Mouse (Mus musculus) small intestine, adult 2 months (tissue): ENCODE measurements around the gene Vmn1r103. TPM values are rescaled to one million over a fixed set of nuclear protein-coding genes. Genes with fewer than 3 reads are reported as not detected.
"Not testable (repeated sequence)": the region's sequence is repeated elsewhere in the genome, so short reads cannot be mapped to it uniquely, and the experiment has no call there.

Experiments
- H3K27ac ChIP-seq: fragments of 200-500 bp; 2 replicates; pipeline ENCODE4 v1.5.1; 2012; ENCODE audit warnings: low read depth, low read length, control low read depth, inconsistent platforms; ENCODE audit not compliant: insufficient read depth
- H3K27me3 ChIP-seq: fragments of 200-500 bp; 2 replicates; pipeline ENCODE4 v1.6.1; 2012; ENCODE audit warnings: mild to moderate bottlenecking, moderate library complexity, low read length, inconsistent platforms; ENCODE audit not compliant: control insufficient read depth, insufficient read depth
- H3K36me3 ChIP-seq: fragments of 200-500 bp; 2 replicates; pipeline ENCODE4 v1.6.1; 2012; ENCODE audit warnings: mild to moderate bottlenecking, low read length, control low read depth, inconsistent platforms; ENCODE audit not compliant: control insufficient read depth, insufficient read depth
- H3K4me1 ChIP-seq: fragments of 200-500 bp; 2 replicates; pipeline ENCODE4 v1.6.1; 2012; ENCODE audit warnings: low read length, inconsistent platforms, mixed read lengths; ENCODE audit not compliant: control insufficient read depth, insufficient read depth, insufficient read length
- H3K4me3 ChIP-seq: fragments of 200-500 bp; 2 replicates; pipeline ENCODE4 v1.5.1; 2012; ENCODE audit warnings: low read depth, mild to moderate bottlenecking, control low read depth, inconsistent platforms, low read length, moderate library complexity
- WGBS: fragments of 180-500 bp; shearing (Covaris S2); methylation state at CpG from one replicate; pipeline ENCODE4 v1.1.7; 2018; 5-methylcytosine and 5-hydroxymethylcytosine counted together
- polyA plus RNA-seq: library from polyadenylated mRNA; depleted of rRNA; stranded (reverse); fragments of >200 nt; gene quantifications from 2 replicates; pipeline ENCODE4 v1.2.3, GENCODE M21; 2012; rRNA removed

Vmn1r103 gene
- not detected in 2 replicates for polyA plus RNA-seq

DNA sequence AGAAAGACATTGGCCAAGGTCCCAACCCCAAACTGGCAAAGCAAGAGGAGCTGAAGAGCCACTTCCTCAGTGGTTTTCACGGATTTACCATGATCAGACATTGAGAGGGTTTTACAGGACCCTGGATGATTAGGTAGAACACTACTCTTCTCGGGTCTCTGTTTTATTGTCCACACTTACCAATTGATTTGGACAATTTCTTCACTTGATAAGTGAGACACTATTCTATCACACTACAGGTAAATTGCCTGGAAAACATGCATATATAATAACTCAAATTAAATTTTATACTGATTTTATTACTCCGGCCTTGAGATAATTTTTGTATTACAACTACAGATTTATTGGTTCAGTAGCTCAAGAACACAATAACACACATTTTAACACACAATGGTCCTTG lies at the start of gene Vmn1r103:
Gene Vmn1r103, minus strand, starts transcription at position 101 of the 400 bp plus-strand sequence.
- H3K27ac ChIP-seq, H3K36me3 ChIP-seq, H3K4me3 ChIP-seq, H3K4me1 ChIP-seq, H3K27me3 ChIP-seq: not testable (repeated sequence)
- WGBS: 14% methylated on average over 1 of the region's 3 CpGs

DNA sequence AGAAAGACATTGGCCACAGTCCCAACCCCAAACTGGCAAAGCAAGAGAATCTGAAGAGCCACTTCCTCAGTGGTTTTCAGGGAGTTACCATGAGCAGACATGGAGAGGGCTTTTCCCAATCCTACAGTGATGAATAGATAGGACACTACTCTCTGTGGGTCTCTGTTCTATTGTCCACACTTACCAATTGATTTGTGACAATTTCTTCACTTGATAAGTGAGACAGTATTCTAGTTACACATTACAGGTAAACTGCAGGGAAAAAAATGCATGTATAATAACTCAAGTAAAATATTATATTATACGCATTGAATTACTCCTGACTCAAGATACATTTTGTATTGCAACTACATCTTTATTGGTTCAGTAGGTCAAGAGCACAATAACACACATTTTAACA lies 35.3 kb upstream of the Vmn1r103 start, which contains the start of gene Gm5726:
Gene Gm5726, minus strand, starts transcription at position 101 of the 400 bp plus-strand sequence.
- WGBS: no CpG with 5 or more reads among the region's 1 CpGs
- H3K4me3 ChIP-seq, H3K36me3 ChIP-seq, H3K27ac ChIP-seq, H3K4me1 ChIP-seq, H3K27me3 ChIP-seq: not testable (repeated sequence)

DNA sequence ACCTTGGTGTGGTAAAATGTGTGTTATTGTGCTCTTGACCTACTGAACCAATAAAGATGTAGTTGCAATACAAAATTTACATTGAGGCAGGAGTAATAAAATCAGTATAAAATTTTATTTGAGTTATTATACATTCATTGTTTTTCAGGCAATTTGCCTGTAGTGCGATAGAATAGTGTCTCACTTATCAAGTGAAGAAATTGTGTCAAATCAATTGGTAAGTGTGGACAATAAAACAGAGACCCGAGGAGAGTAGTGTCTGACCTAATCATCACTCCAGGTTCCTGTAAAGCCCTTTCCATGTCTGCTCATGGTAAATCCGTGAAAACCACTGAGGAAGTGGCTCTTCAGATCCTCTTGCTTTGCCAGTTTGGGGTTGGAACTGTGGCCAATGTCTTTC lies 23.2 kb upstream of the Vmn1r103 start, which contains the start of gene Vmn1r104:
Gene Vmn1r104, plus strand, starts transcription at position 301 of the 400 bp plus-strand sequence.
- not testable (repeated sequence) for H3K27ac ChIP-seq, H3K4me1 ChIP-seq, H3K36me3 ChIP-seq, H3K4me3 ChIP-seq, H3K27me3 ChIP-seq
- no CpG with 5 or more reads among the region's 3 CpGs for WGBS

DNA sequence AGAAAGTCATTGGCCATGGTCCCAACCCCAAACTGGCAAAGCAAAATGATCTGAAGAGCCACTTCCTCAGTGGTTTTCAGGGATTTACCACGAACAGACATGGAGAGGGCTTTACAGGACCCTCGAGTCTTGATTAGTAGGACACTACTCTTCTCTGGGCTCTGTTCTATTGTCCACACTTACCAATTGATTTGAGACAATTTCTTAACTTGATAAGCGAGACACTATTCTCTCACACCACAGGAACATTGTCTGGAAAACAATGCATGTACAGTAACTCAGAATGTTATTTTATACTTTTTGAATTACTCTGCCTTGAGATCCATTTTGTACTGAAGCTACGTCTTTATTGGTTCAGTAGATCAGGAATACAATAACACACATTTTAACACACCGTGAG lies 35.5 kb downstream of the Vmn1r103 start, which contains the start of gene Gm10670:
Gene Gm10670, minus strand, starts transcription at position 101 of the 400 bp plus-strand sequence.
- not testable (repeated sequence) for H3K36me3 ChIP-seq, H3K27ac ChIP-seq, H3K27me3 ChIP-seq, H3K4me1 ChIP-seq, H3K4me3 ChIP-seq
- no CpG with 5 or more reads among the region's 5 CpGs for WGBS

Other genes starting within 250 kb of the Vmn1r103 start
- not detected in 2 replicates for gene Gm5890, start 247.7 kb downstream of the Vmn1r103 start, polyA plus RNA-seq
- gene Gm4133, start 176.5 kb downstream of the Vmn1r103 start, polyA plus RNA-seq: not detected in 2 replicates
- gene Gm5728, start 135.1 kb downstream of the Vmn1r103 start, polyA plus RNA-seq: not detected in 2 replicates
- not detected in 2 replicates for gene Vmn1r100, start 92.6 kb downstream of the Vmn1r103 start, polyA plus RNA-seq
- not detected in 2 replicates for gene Vmn1r101, start 67.9 kb downstream of the Vmn1r103 start, polyA plus RNA-seq
- gene Gm10670, start 35.6 kb downstream of the Vmn1r103 start, polyA plus RNA-seq: not detected in 2 replicates
- not detected in 2 replicates for gene Vmn1r104, start 23.3 kb upstream of the Vmn1r103 start, polyA plus RNA-seq
- gene Gm5726, start 35.2 kb upstream of the Vmn1r103 start, polyA plus RNA-seq: not detected in 2 replicates
- not detected in 2 replicates for gene Gm4141, start 65.7 kb upstream of the Vmn1r103 start, polyA plus RNA-seq
- gene Gm4513, start 88.5 kb upstream of the Vmn1r103 start, polyA plus RNA-seq: not detected in 2 replicates
- not detected in 2 replicates for gene Vmn1r107, start 158.4 kb upstream of the Vmn1r103 start, polyA plus RNA-seq
- not detected in 2 replicates for gene Vmn1r111, start 192.7 kb upstream of the Vmn1r103 start, polyA plus RNA-seq
- not detected in 2 replicates for gene Gm10668, start 220.1 kb upstream of the Vmn1r103 start, polyA plus RNA-seq